Comparison of ENCODE assay signal across 9 mouse cellular contexts in the genomic region with DNA sequence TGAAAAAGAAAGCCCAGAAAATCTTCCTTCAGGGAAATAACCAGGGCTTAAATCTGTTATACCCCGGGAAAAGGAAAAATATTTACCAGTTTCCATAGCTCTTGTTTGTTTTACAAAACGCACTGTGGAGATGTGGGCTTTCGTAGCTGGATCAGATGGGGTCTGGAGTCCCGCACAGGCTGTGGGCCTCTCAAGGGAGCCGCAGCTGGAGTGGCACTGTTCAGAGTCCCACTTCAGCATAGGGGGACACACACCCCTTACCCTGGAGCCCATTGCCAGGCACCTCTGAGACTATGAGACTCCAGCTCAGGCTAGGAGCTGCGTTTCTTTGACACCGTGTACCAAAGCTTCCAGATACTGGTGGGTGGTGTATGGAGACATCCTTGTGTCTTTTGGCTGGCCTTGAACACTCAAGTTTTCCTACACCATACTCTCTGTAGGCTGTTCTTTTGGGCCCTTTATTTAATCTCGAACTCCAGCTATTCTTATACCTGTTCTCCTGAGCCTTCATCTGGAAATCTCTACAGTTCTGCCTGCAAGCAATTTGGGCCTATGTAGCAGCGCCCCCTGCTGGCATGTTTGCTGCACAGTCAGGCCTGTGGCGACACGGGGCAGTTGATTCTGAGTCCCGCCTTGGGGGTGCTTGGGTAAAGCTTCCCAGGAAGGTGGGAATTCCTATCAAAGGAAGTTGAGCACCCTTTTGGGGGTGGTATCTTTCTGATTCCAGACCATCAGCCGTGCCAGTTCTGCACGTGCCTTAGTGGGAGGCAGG. TPM values are rescaled to one million over a fixed set of nuclear protein-coding genes. Genes with fewer than 3 reads are reported as not detected.
DNase-seq lines count a peak whose midpoint lies in the region; ATAC-seq and TF ChIP-seq lines count a peak whose summit lies in the region.
"Had no signal": no experiment of that assay in that cellular context is flagged by ENCODE, and none has a peak within 500 bp of the region (broad histone marks: within the 10 kb centered on the region; RNA-seq: fewer than 3 reads in every experiment).

No protein-coding gene starts in this region.

- H3K27me3 ChIP-seq in liver, embryonic 14.5 days (ENCODE audit: control insufficient read depth, insufficient read depth, low read length), result no peaks in the 10 kb centered on the region

- peak; percentile 92 for TF ChIP-seq CTCF in liver, embryonic 14.5 days (IDR thresholded peaks at IDR 0.05; ENCODE audit: low read depth)

- no peak for TF ChIP-seq EP300 in liver, embryonic 14.5 days (IDR thresholded peaks at IDR 0.05; ENCODE audit: low read depth)

- 44% methylated on average over 14 of the region's 14 CpGs for WGBS in liver, embryonic 14.5 days (ENCODE audit: insufficient replicate concordance)

- H3K4me3 ChIP-seq in liver, embryonic 14.5 days (ENCODE audit: insufficient read depth in 1 of 2, low read depth in 2 of 2, low read length in 2 of 2), result no peak overlapping the region
- H3K4me3 ChIP-seq: heart, embryonic 15.5 days had no signal

- no peaks in the 10 kb centered on the region for H3K36me3 ChIP-seq in liver, embryonic 14.5 days (replicated peaks; ENCODE audit: control insufficient read depth, insufficient read depth, low read depth)
- H3K36me3 ChIP-seq: heart, embryonic 15.5 days had no signal

- no peak for ATAC-seq in liver, embryonic 14.5 days (ENCODE audit: insufficient read depth)

- no peak overlapping the region for H3K27ac ChIP-seq in liver, embryonic 14.5 days
- H3K27ac ChIP-seq: heart, embryonic 15.5 days had no signal

- no peak overlapping the region for H3K9ac ChIP-seq in liver, embryonic 14.5 days (replicated peaks)
- H3K9ac ChIP-seq: heart, embryonic 15.5 days had no signal

- no peaks in the 10 kb centered on the region for H3K4me1 ChIP-seq in liver, embryonic 14.5 days (replicated peaks; ENCODE audit: control insufficient read depth in 2 of 2, insufficient read depth in 2 of 2, low read length in 1 of 2)
- H3K4me1 ChIP-seq: heart, embryonic 15.5 days had no signal

- DNase-seq in 3134 (ENCODE audit: extremely low read depth, insufficient read length, low spot score) (peak; percentile 36), MN1 (ENCODE audit: low spot score) (peak; percentile 74)
- DNase-seq in cerebellum, adult 9-11 months, result peak; percentile 14
- peak; percentile 28 to 37 for DNase-seq in gastrocnemius, adult 8-10 months (ENCODE audit: low spot score in 2 of 2)
- peak; percentile 71 for DNase-seq in kidney, postnatal 14 days
- DNase-seq in liver, embryonic 14.5 days (ENCODE audit: low read depth in 3 of 3, low spot score in 3 of 3), result peak; percentile 9 to 24 (median 22)
- peak; percentile 85 for DNase-seq in retina, embryonic 14.5 days (ENCODE audit: low spot score)
- peak; percentile 31 to 71 for DNase-seq in urinary bladder, adult 18-20 months (ENCODE audit: low spot score in 2 of 2)

- H3K4me2 ChIP-seq in liver, embryonic 14.5 days (ENCODE audit: low read depth), result no peak overlapping the region
- H3K4me2 ChIP-seq: heart, embryonic 15.5 days had no signal

- no peaks in the 10 kb centered on the region for H3K9me3 ChIP-seq in liver, embryonic 14.5 days (ENCODE audit: control insufficient read depth, low read length)
- H3K9me3 ChIP-seq: heart, embryonic 15.5 days had no signal

RNA-seq across cellular contexts. Expression of a gene that starts 28.9 kb away (rescaled TPM):
- under 1 TPM in 1 of 4 experiments, not detected in 3; 0.08 TPM for total RNA-seq in gastrocnemius, adult 8-10 months (2022)
- 0.02 and 0.03 TPM in 2 replicates for polyA plus RNA-seq in liver, embryonic 14.5 days (2012; rRNA removed)
- polyA plus RNA-seq in liver, embryonic 14.5 days (2014; fragmentation: Nextera tagmentation; extraction: Ambion mirVana), result 0.08 TPM in 1 of 2 replicates, not detected in the other

Comparison
In these comparisons a context has a peak if more than half of its experiments do, and no peak if none do; other contexts are left out.
1. DNase-seq: peak in every context shown above with its lines; median percentile 85 in retina, embryonic 14.5 days; 74 in MN1; 71 in kidney, postnatal 14 days; 51 in urinary bladder, adult 18-20 months; 36 in 3134; 32 in gastrocnemius, adult 8-10 months; 22 in liver, embryonic 14.5 days; 14 in cerebellum, adult 9-11 months.